In the genomic region with DNA sequence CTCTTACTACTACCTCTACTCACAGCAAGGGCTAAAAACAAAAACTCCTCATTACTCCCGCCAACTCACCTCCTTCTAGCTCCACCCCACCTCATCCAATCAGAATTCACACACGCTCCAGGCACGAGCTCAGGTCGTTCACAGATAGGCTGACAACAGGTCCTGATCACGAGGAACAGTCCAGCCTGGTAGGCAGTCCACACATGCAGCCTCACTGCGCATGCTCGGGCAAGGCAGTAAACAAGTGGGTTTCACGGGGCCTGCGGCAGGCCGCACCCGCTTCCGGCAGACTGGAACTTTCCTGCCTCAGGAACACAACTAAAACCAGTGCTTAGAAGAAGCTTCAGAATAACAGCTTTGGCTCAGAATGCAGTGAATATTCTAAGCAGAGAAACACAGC, we compare ENCODE assay signal across 16 mouse cellular contexts. TPM values are rescaled to one million over a fixed set of nuclear protein-coding genes. Genes with fewer than 3 reads are reported as not detected.
DNase-seq lines count a peak whose midpoint lies in the region; TF ChIP-seq lines count a peak whose summit lies in the region.
"Not testable (repeated sequence)": the region's sequence is repeated elsewhere in the genome, so short reads cannot be mapped to it uniquely, and the experiment has no call there.
"Had no signal": no experiment of that assay in that cellular context is flagged by ENCODE, and none has a peak within 500 bp of the region (broad histone marks: within the 10 kb centered on the region; RNA-seq: fewer than 3 reads in every experiment).

No protein-coding gene starts in this region.

- peak overlapping the region; percentile 76; the same call in 1 of the 2 replicates for H3K27ac ChIP-seq in layer of hippocampus, adult 2 months

- DNase-seq in ES-CJ7 (ENCODE audit: low read depth, low spot score) = peak; percentile 34
- DNase-seq in R1 (ENCODE audit: low read depth, low spot score) = peak; percentile 64
- DNase-seq in ZHBTc4 (ENCODE audit: low read depth, low spot score) = peak; percentile 83
- DNase-seq in layer of hippocampus, adult 2 months (ENCODE audit: low spot score in 2 of 2) = not testable (repeated sequence)
- DNase-seq in testis, postnatal 14 days (ENCODE audit: low spot score) = peak; percentile 10

- not testable (repeated sequence) for H3K4me3 ChIP-seq in layer of hippocampus, adult 2 months

- TF ChIP-seq CTCF in layer of hippocampus, adult 2 months (conservative IDR thresholded peaks at IDR 0.05) = not testable (repeated sequence)

RNA-seq across cellular contexts. Expression of gene Crygs, which starts 33.1 kb away (rescaled TPM):
- total RNA-seq in layer of hippocampus, adult 2 months (2021) = not detected
- total RNA-seq: adrenal gland, adult 18-20 months; adrenal gland, adult 2 months; adrenal gland, adult 8-10 months; adrenal gland, postnatal 10 days; adrenal gland, postnatal 14 days; adrenal gland, postnatal 25 days; adrenal gland, postnatal 36 days; adrenal gland, postnatal 4 days; CH12.LX; ES-E14; MEL had no signal
